Mouse (Mus musculus) megakaryocyte, embryonic 14.5 days (primary cell): ENCODE measurements around the gene Camk2g.

Experiments
- FLI1 ChIP-seq: IDR thresholded peaks from 2 replicates; pipeline ENCODE4 v1.6.1; 2012; ENCODE audit warnings: low read length, inconsistent platforms, mixed read lengths
- GATA1 ChIP-seq: IDR thresholded peaks from 3 replicates; pipeline ENCODE4 v1.6.1; 2012; ENCODE audit warnings: mixed read lengths, low read length, inconsistent platforms, borderline replicate concordance

GRCm38 (mm10) chr14:20806116-20806840 lies 12.4 kb upstream of the Camk2g start:
- TF ChIP-seq GATA1 (no peak), FLI1 (no peak)
